Mouse (Mus musculus) liver, embryonic 14 days (tissue): ENCODE measurements around the gene Tbcb. TPM values are rescaled to one million over a fixed set of nuclear protein-coding genes. Genes with fewer than 3 reads are reported as not detected.

ENCODE experiments used
- polyA plus RNA-seq: library from polyadenylated mRNA; depleted of rRNA; stranded (reverse); fragments of >200 nt; gene quantifications from 2 replicates; pipeline ENCODE4 v1.2.3, GENCODE M21; 2012; rRNA removed

Tbcb gene
- polyA plus RNA-seq: 24.6 and 27.0 TPM in 2 replicates

GRCm38 (mm10) chr7:30231669-30232454 lies at the start of gene Tbcb, which contains the start of gene Polr2i:
Gene Tbcb (minus strand): TSS chr7:30232272.
Gene Polr2i (plus strand): TSS chr7:30231948.

DNA sequence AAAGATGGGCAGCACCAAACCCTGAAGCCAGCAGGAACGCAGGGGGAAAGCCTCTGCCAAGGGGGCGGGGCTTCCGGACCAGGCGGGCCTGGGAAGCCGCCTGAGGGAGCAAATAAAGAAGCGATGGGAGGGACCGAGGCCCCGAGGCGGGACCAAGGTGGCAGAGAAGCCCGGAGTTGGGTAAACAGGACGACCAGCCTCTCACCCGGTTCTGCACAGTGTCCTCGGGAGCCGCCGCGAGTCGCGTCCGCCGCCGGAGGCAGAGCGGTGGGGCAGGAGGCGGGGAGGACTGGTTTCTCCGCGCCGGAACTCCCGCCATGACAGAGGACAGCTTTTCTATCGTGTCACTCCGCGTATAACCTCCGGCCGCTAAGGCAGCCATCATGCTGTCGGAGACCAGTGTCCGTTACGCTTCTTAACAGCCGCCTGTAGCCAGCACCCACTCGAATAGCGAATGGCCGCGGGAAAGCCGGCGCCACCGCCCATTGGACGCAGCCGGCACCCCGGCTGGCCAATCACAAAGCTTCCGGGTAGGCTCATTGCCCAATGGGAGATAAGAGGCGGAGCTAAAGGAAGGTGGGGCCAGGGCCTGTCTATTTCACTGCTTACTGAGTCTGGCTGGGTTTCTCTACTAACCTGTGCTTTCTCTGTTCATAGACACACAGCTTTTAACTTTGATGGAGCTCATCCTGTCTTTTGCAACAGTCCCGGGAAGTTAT lies 48.0 kb upstream of the Tbcb start, which contains the start of the genes Thap8 and Wdr62:
Gene Thap8, plus strand, starts transcription at position 144 of the 719 bp plus-strand sequence.
Gene Wdr62, minus strand, starts transcription at position 469 of the 719 bp plus-strand sequence.

DNA sequence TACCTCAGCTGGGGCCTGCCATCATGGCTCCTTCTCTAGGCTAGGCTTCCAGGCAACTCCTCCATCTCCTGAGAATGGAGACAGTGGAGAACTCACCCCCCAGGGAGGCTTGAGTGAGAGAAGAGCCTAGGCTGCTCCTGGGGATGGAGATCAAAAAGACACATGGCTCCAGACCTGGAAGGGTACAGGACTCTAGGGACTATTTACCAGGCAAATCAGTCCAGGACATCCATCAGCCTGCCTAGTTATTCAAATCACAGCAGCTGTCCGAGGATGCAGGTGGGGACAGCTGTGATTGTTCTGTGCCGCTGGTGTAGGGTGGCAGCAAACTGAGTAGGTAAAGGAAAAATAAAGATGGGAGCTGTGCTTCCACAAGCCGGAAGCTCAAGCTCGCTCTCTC lies 3.6 kb upstream of the Tbcb start, which contains the start of gene Ovol3:
Gene Ovol3, minus strand, starts transcription at position 101 of the 400 bp plus-strand sequence.

DNA sequence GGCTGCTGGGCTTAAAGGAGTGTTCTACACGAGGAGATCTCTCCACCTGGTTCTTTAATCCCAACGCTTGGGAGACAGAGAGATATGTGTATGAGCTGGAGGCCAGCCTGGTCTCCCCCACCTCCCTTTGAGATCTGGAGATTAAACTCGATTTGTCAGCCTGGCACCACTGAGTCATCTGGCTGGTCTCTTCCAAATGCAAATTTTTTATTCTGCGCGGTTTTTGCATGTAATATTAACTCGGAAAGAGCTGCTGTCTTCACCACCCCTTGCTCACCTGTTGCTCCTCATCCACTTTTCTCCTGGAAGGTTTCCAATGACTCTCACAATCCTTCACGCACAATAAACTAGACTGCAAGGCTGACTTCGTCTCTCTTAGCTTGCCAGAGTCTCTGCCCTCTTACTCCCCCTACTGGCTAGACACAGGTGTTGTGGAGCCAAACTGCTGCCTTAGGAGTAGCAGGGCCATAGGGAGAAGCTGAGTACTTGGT lies 33.5 kb downstream of the Tbcb start, which contains the start of gene Capns1:
Gene Capns1, minus strand, starts transcription at position 331 of the 491 bp plus-strand sequence.

DNA sequence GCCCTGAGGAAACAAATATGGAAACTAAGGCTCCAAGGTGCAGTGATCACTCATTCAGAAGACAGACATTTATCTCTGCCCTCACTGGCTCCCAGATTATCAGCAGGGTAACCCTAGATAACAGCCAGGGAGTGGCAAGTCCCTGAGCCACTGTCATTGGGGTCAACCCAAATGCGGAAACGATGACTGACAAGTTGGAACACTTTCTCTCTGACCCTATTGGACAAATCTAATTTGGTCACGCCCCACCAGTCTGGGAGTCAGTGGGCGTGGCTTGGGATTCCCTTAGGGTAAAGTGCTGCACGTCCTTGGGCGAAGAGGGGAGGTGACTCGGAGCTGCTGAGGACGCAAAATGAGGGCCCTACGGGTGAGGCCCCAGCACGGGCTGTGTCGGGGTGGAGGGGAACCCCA lies 48.2 kb downstream of the Tbcb start, which contains the start of gene Cox7a1:
Gene Cox7a1, plus strand, starts transcription at position 266 of the 411 bp plus-strand sequence.

Other genes with a start within 250 kb of the Tbcb start
- 5.8 and 6.6 TPM in 2 replicates for gene Zfp568, start 248.3 kb downstream of the Tbcb start, polyA plus RNA-seq
- gene Zfp14, start 180.9 kb downstream of the Tbcb start, polyA plus RNA-seq: 0.31 and 0.33 TPM in 2 replicates
- 0.60 and 0.68 TPM in 2 replicates for gene Zfp82, start 159.4 kb downstream of the Tbcb start, polyA plus RNA-seq
- gene Gm26920, start 141.9 kb downstream of the Tbcb start, polyA plus RNA-seq: 0.02 TPM in 2 replicates
- gene Zfp566, start 141.7 kb downstream of the Tbcb start, polyA plus RNA-seq: 1.1 and 1.2 TPM in 2 replicates
- gene Zfp260, start 137.5 kb downstream of the Tbcb start, polyA plus RNA-seq: 5.0 and 5.6 TPM in 2 replicates
- 0.57 and 0.73 TPM in 2 replicates for gene Zfp382, start 110.3 kb downstream of the Tbcb start, polyA plus RNA-seq
- gene Zfp146, start 62.5 kb downstream of the Tbcb start, polyA plus RNA-seq: 22.7 and 23.5 TPM in 2 replicates
- 2.8 and 3.4 TPM in 2 replicates for gene Cox7a1, start 48.1 kb downstream of the Tbcb start, polyA plus RNA-seq
- gene Capns1, start 33.5 kb downstream of the Tbcb start, polyA plus RNA-seq: 109 and 119 TPM in 2 replicates
- gene Polr2i, start 324 bp downstream of the Tbcb start, polyA plus RNA-seq: 64.7 and 70.6 TPM in 2 replicates
- 0.07 TPM in 1 of 2 replicates, not detected in the other for gene Ovol3, start 3.5 kb upstream of the Tbcb start, polyA plus RNA-seq
- gene Thap8, start 47.8 kb upstream of the Tbcb start, polyA plus RNA-seq: not detected in 2 replicates
- gene Wdr62, start 48.1 kb upstream of the Tbcb start, polyA plus RNA-seq: 12.3 and 12.9 TPM in 2 replicates
- 0.85 and 0.99 TPM in 2 replicates for gene Clip3, start 59.5 kb upstream of the Tbcb start, polyA plus RNA-seq
- 13.6 and 13.9 TPM in 2 replicates for gene Alkbh6, start 76.4 kb upstream of the Tbcb start, polyA plus RNA-seq
- gene Syne4, start 82.5 kb upstream of the Tbcb start, polyA plus RNA-seq: 9.4 and 10.6 TPM in 2 replicates
- gene E130208F15Rik, start 89.5 kb upstream of the Tbcb start, polyA plus RNA-seq: 0.12 and 0.16 TPM in 2 replicates
- 4.5 and 5.2 TPM in 2 replicates for gene Sdhaf1, start 91.6 kb upstream of the Tbcb start, polyA plus RNA-seq
- gene Lrfn3, start 130.5 kb upstream of the Tbcb start, polyA plus RNA-seq: 1.1 and 1.2 TPM in 2 replicates
- gene Tyrobp, start 181.5 kb upstream of the Tbcb start, polyA plus RNA-seq: 65.2 and 83.0 TPM in 2 replicates
- gene Hcst, start 187.6 kb upstream of the Tbcb start, polyA plus RNA-seq: 2.0 and 2.7 TPM in 2 replicates
- 0.76 and 1.2 TPM in 2 replicates for gene Nfkbid, start 189.5 kb upstream of the Tbcb start, polyA plus RNA-seq
- 2.6 and 3.0 TPM in 2 replicates for gene Aplp1, start 213.3 kb upstream of the Tbcb start, polyA plus RNA-seq
- gene Kirrel2, start 225.4 kb upstream of the Tbcb start, polyA plus RNA-seq: 0.06 and 0.09 TPM in 2 replicates
- 0.06 and 0.07 TPM in 2 replicates for gene Nphs1, start 226.0 kb upstream of the Tbcb start, polyA plus RNA-seq